Mouse (Mus musculus) heart, adult 2 months (tissue): ENCODE measurements around the gene Borcs5. TPM values are rescaled to one million over a fixed set of nuclear protein-coding genes. Genes with fewer than 3 reads are reported as not detected.
A peak's percentile ranks its signal among the peaks of the same experiment; 100 is the strongest.

Experiments used
- DNase-seq, 2 experiments: peaks; one replicate each; pipeline ENCODE4 v3.0.0; 2021
- H3K27ac ChIP-seq: fragments of 200-600 bp; 2 replicates; pipeline ENCODE4 v1.8.1; 2022
- H3K27me3 ChIP-seq: fragments of 200-500 bp; 2 replicates; pipeline ENCODE4 v1.6.1; 2012; ENCODE audit warnings: mild to moderate bottlenecking, low read length, inconsistent platforms, mixed read lengths; ENCODE audit not compliant: control insufficient read depth, insufficient read depth
- H3K36me3 ChIP-seq: fragments of 200-500 bp; 2 replicates; pipeline ENCODE4 v1.6.1; 2012; ENCODE audit warnings: low read length, inconsistent platforms; ENCODE audit not compliant: control insufficient read depth, insufficient read depth
- H3K4me1 ChIP-seq: fragments of 200-500 bp; 2 replicates; pipeline ENCODE4 v1.6.1; 2011; ENCODE audit warnings: low read length; ENCODE audit not compliant: control insufficient read depth, insufficient read depth
- H3K4me3 ChIP-seq: fragments of 200-600 bp; 2 replicates; pipeline ENCODE4 v1.8.1; 2022
- H3K79me2 ChIP-seq: fragments of 200-500 bp; replicated peaks from 2 replicates; pipeline ENCODE4 v1.6.1; 2012; ENCODE audit warnings: mild to moderate bottlenecking, inconsistent platforms, low read length, moderate library complexity, mixed read lengths; ENCODE audit not compliant: control insufficient read depth, insufficient read depth
- H3K9ac ChIP-seq: fragments of 200-500 bp; 2 replicates; pipeline ENCODE4 v1.6.1; 2012; ENCODE audit warnings: low read depth, mild to moderate bottlenecking, control low read depth, inconsistent platforms, low read length, mixed read lengths
- CTCF ChIP-seq: fragments of 200-600 bp; IDR thresholded peaks from 2 replicates; pipeline ENCODE4 v1.8.1; 2022; ENCODE audit warnings: antibody characterized with exemption, mild to moderate bottlenecking, moderate library complexity
- EP300 ChIP-seq: fragments of 200-500 bp; IDR thresholded peaks from 2 replicates; pipeline ENCODE4 v1.6.1; 2011; ENCODE audit warnings: low read depth, low read length, control low read depth; ENCODE audit not compliant: insufficient read depth
- POLR2A ChIP-seq: fragments of 200-500 bp; IDR thresholded peaks from 2 replicates; pipeline ENCODE4 v1.6.1; 2011; ENCODE audit warnings: mild to moderate bottlenecking, low read depth, low read length, control low read depth; ENCODE audit not compliant: insufficient read depth
- WGBS: fragments of 180-500 bp; shearing (Covaris S2); methylation state at CpG from one replicate; pipeline ENCODE4 v1.1.7; 2018; 5-methylcytosine and 5-hydroxymethylcytosine counted together
- intact Hi-C: fragments of 180-260 bp; cut with DNase I; formaldehyde crosslinking; loops from one replicate; pipeline ENCODE4 v1.15.1; 2025
- polyA plus RNA-seq: library from polyadenylated mRNA; depleted of rRNA; stranded (reverse); fragments of >200 nt; gene quantifications from 2 replicates; pipeline ENCODE4 v1.2.3, GENCODE M21; 2012
- total RNA-seq, 2 experiments: library from RNA; stranded (reverse); gene quantifications; 2 replicates each; pipeline ENCODE4 v1.2.3; 2021

Borcs5 gene
- total and polyA plus RNA-seq, 3 experiments = 9.9 to 11.5 (median 10.5) TPM

- TF ChIP-seq CTCF = no peak
- no peak for TF ChIP-seq POLR2A
- TF ChIP-seq EP300 = no peak
- H3K36me3 ChIP-seq = no peaks in the 10 kb centered on the region
- intact Hi-C loops = loop anchor here (10.0 kb wide), 1 partner anchor 647 kb away; no protein-coding TSS in a partner anchor
- peaks cover 2% of the 10 kb centered on the region; the same call in 1 of the 2 replicates for H3K4me1 ChIP-seq
- no peaks in the 10 kb centered on the region for H3K27me3 ChIP-seq
- DNase-seq = no peak
- WGBS = 69% methylated on average over 13 of the region's 13 CpGs
- no peak overlapping the region for H3K4me3 ChIP-seq
- no peak overlapping the region for H3K9ac ChIP-seq
- no peak overlapping the region for H3K27ac ChIP-seq
- H3K79me2 ChIP-seq = no peaks in the 10 kb centered on the region
These were observed 27.4 kb upstream of the Borcs5 start for GRCm38 (mm10) chr6:134611896-134612295.

- H3K27ac ChIP-seq = no peak overlapping the region
- no peaks in the 10 kb centered on the region for H3K4me1 ChIP-seq
- 19% methylated on average over 4 of the region's 4 CpGs for WGBS
- H3K4me3 ChIP-seq = no peak overlapping the region
- no peaks in the 10 kb centered on the region for H3K79me2 ChIP-seq
- intact Hi-C loops = loop anchor here (2.0 to 10.0 kb wide), 2 partner anchors 26 to 650 kb away; no protein-coding TSS in a partner anchor
- no peaks in the 10 kb centered on the region for H3K36me3 ChIP-seq
- no peaks in the 10 kb centered on the region for H3K27me3 ChIP-seq
- no peak for DNase-seq
- TF ChIP-seq EP300 (no peak), CTCF (no peak), POLR2A (no peak)
- no peak overlapping the region for H3K9ac ChIP-seq
These were observed 25.0 kb upstream of the Borcs5 start for GRCm38 (mm10) chr6:134614322-134614721.

- Histone ChIP-seq H3K36me3 (no peaks in the 10 kb centered on the region), H3K79me2 (no peaks in the 10 kb centered on the region), H3K27me3 (no peaks in the 10 kb centered on the region), H3K27ac (peak overlapping the region; percentile 34), H3K4me1 (no peaks in the 10 kb centered on the region), H3K9ac (no peak overlapping the region), H3K4me3 (peak overlapping the region; percentile 47)
- DNase-seq = peak; percentile 87 to 89
- TF ChIP-seq POLR2A (no peak), EP300 (peak; percentile 89), CTCF (no peak; the same call in 1 of the 2 replicates)
- intact Hi-C loops = loop anchor here (1.0 to 10.0 kb wide), 3 partner anchors 26 to 650 kb away; no protein-coding TSS in a partner anchor
- WGBS = 7% methylated on average over 16 of the region's 16 CpGs
These were observed 24.3 kb upstream of the Borcs5 start for GRCm38 (mm10) chr6:134614723-134615648.

GRCm38 (mm10) chr6:134617589-134617988 lies 21.7 kb upstream of the Borcs5 start:
- TF ChIP-seq EP300 (no peak), POLR2A (no peak), CTCF (no peak)
- Histone ChIP-seq H3K9ac (no peak overlapping the region), H3K4me1 (peaks cover 4% of the 10 kb centered on the region), H3K36me3 (no peaks in the 10 kb centered on the region), H3K4me3 (no peak overlapping the region), H3K79me2 (no peaks in the 10 kb centered on the region), H3K27me3 (no peaks in the 10 kb centered on the region), H3K27ac (no peak overlapping the region)
- WGBS = 52% methylated on average over 3 of the region's 3 CpGs
- intact Hi-C loops = loop anchor here (10.0 kb wide), 1 partner anchor 653 kb away; no protein-coding TSS in a partner anchor
- no peak for DNase-seq

GRCm38 (mm10) chr6:134620129-134620528 lies 19.2 kb upstream of the Borcs5 start:
- Histone ChIP-seq H3K4me1 (peaks cover 4% of the 10 kb centered on the region), H3K36me3 (no peaks in the 10 kb centered on the region; the same call in 1 of the 2 replicates), H3K4me3 (no peak overlapping the region), H3K79me2 (no peaks in the 10 kb centered on the region), H3K27me3 (no peaks in the 10 kb centered on the region), H3K27ac (no peak overlapping the region), H3K9ac (no peak overlapping the region)
- no peak for DNase-seq
- 55% methylated on average over 3 of the region's 3 CpGs for WGBS
- intact Hi-C loops = no loop called here
- TF ChIP-seq EP300 = no peak
- no peak for TF ChIP-seq CTCF
- no peak for TF ChIP-seq POLR2A
